In the genomic region with DNA sequence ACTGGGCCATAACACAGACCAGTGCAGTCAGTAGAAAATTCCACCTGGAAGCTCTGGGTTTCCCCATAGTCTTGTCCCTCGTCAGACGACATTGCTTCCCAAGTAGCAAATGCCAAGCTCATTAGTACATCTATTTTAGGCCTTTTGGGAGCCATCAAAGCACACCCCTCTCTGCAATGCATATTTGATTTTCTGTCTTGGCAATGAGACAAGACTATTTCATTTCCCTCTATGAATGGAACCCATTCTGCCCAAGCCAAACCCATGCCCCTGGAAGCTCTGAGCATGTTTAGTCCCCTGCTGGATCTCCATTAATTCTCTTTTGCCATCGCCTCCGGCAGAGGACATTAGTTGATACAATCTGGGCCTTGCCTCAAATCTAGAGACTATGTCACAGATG, we compare ENCODE assay signal across 19 mouse cellular contexts. TPM values are rescaled to one million over a fixed set of nuclear protein-coding genes. Genes with fewer than 3 reads are reported as not detected.
DNase-seq lines count a peak whose midpoint lies in the region; ATAC-seq and TF ChIP-seq lines count a peak whose summit lies in the region.
"Had no signal": no experiment of that assay in that cellular context is flagged by ENCODE, and none has a peak within 500 bp of the region (broad histone marks: within the 10 kb centered on the region; RNA-seq: fewer than 3 reads in every experiment).

No protein-coding gene starts in this region.

- no peaks in the 10 kb centered on the region for H3K36me3 ChIP-seq in hindbrain, embryonic 10.5 days
- no peaks in the 10 kb centered on the region for H3K36me3 ChIP-seq in hindbrain, embryonic 11.5 days (ENCODE audit: control insufficient read depth, insufficient read depth, low read length)
- no peaks in the 10 kb centered on the region for H3K36me3 ChIP-seq in neural tube, embryonic 13.5 days
- no peaks in the 10 kb centered on the region for H3K36me3 ChIP-seq in hindbrain, embryonic 16.5 days (ENCODE audit: control insufficient read depth, insufficient read depth, low read length)
- no peaks in the 10 kb centered on the region for H3K36me3 ChIP-seq in stomach, postnatal 0 days (ENCODE audit: control insufficient read depth, insufficient read depth, low read length)
- no peaks in the 10 kb centered on the region for H3K36me3 ChIP-seq in heart, adult 2 months (ENCODE audit: control insufficient read depth, insufficient read depth, low read length)

- H3K9me3 ChIP-seq in hindbrain, embryonic 10.5 days = no peaks in the 10 kb centered on the region
- H3K9me3 ChIP-seq in hindbrain, embryonic 11.5 days (ENCODE audit: control insufficient read depth, low read length) = no peaks in the 10 kb centered on the region
- H3K9me3 ChIP-seq in neural tube, embryonic 13.5 days = no peaks in the 10 kb centered on the region
- no peaks in the 10 kb centered on the region for H3K9me3 ChIP-seq in hindbrain, embryonic 16.5 days (ENCODE audit: control insufficient read depth, low read length)
- no peaks in the 10 kb centered on the region for H3K9me3 ChIP-seq in stomach, postnatal 0 days (ENCODE audit: control insufficient read depth, low read length)

- no peak for TF ChIP-seq POLR2A in heart, adult 2 months (IDR thresholded peaks at IDR 0.05; ENCODE audit: insufficient read depth, low read depth, low read length)

- H3K4me3 ChIP-seq in hindbrain, embryonic 10.5 days = no peak overlapping the region
- no peak overlapping the region for H3K4me3 ChIP-seq in hindbrain, embryonic 11.5 days (ENCODE audit: low read depth, low read length)
- H3K4me3 ChIP-seq in neural tube, embryonic 13.5 days = no peak overlapping the region
- no peak overlapping the region for H3K4me3 ChIP-seq in hindbrain, embryonic 16.5 days (ENCODE audit: low read length)
- H3K4me3 ChIP-seq in stomach, postnatal 0 days (ENCODE audit: low read depth, low read length) = no peak overlapping the region
- no peak overlapping the region for H3K4me3 ChIP-seq in heart, adult 2 months
- H3K4me3 ChIP-seq: myocyte had no signal

- H3K79me2 ChIP-seq in heart, adult 2 months (replicated peaks; ENCODE audit: control insufficient read depth, insufficient read depth, low read length) = no peaks in the 10 kb centered on the region

- ATAC-seq in hindbrain, embryonic 11.5 days (ENCODE audit: low FRiP score) = no peak
- peak; percentile 57 for ATAC-seq in neural tube, embryonic 13.5 days (ENCODE audit: low read depth)
- peak; percentile 85 for ATAC-seq in hindbrain, embryonic 16.5 days
- no peak for ATAC-seq in stomach, postnatal 0 days (ENCODE audit: low FRiP score, low TSS enrichment)
- ATAC-seq: CD4-positive, CD25-positive, alpha-beta regulatory T cell, adult 4 months; liver, postnatal 0 days; Patski had no signal

- no peak for TF ChIP-seq EP300 in stomach, postnatal 0 days (optimal IDR thresholded peaks at IDR 0.05)
- no peak for TF ChIP-seq EP300 in heart, adult 2 months (IDR thresholded peaks at IDR 0.05; ENCODE audit: insufficient read depth, low read depth, low read length)

- no peak for TF ChIP-seq CTCF in stomach, postnatal 0 days (IDR thresholded peaks at IDR 0.05; ENCODE audit: low read depth)
- no peak for TF ChIP-seq CTCF in heart, adult 2 months (IDR thresholded peaks at IDR 0.05)

- H3K4me2 ChIP-seq in hindbrain, embryonic 11.5 days (replicated peaks; ENCODE audit: low read depth, low read length) = no peak overlapping the region
- no peak overlapping the region for H3K4me2 ChIP-seq in neural tube, embryonic 13.5 days
- H3K4me2 ChIP-seq in hindbrain, embryonic 16.5 days (ENCODE audit: low read length) = no peak overlapping the region
- no peak overlapping the region for H3K4me2 ChIP-seq in stomach, postnatal 0 days (replicated peaks; ENCODE audit: low read depth)

- no peak for DNase-seq in hindbrain, embryonic 10.5 days (ENCODE audit: low spot score)
- DNase-seq in hindbrain, embryonic 11.5 days (ENCODE audit: low spot score) = no peak
- DNase-seq in neural tube, embryonic 10.5 days (ENCODE audit: extremely low spot score, low spot score) = no peak
- DNase-seq in stomach, postnatal 0 days (ENCODE audit: low spot score) = no peak
- DNase-seq in heart, adult 2 months = no peak
- DNase-seq: adrenal gland, postnatal 10 days; cerebellum, adult 11-12 months; gastrocnemius, postnatal 25 days; heart, postnatal 36 days; kidney, postnatal 14 days; liver, postnatal 0 days; retina, postnatal 1 day; thymus, postnatal 14 days had no signal

- 85% methylated on average over 4 of the region's 4 CpGs for WGBS in hindbrain, embryonic 10.5 days
- WGBS in hindbrain, embryonic 11.5 days = 90% methylated on average over 4 of the region's 4 CpGs
- WGBS in neural tube, embryonic 13.5 days = 46% methylated on average over 4 of the region's 4 CpGs
- WGBS in hindbrain, embryonic 16.5 days = 46% methylated on average over 4 of the region's 4 CpGs
- WGBS in stomach, postnatal 0 days = 53% methylated on average over 4 of the region's 4 CpGs
- 59% methylated on average over 4 of the region's 4 CpGs for WGBS in heart, adult 2 months

- intact Hi-C loops in heart, adult 2 months (cut with DNase I) = no loop called here

- no peaks in the 10 kb centered on the region for H3K27me3 ChIP-seq in hindbrain, embryonic 10.5 days (ENCODE audit: insufficient read depth, poor library complexity, severe bottlenecking)
- no peaks in the 10 kb centered on the region for H3K27me3 ChIP-seq in hindbrain, embryonic 11.5 days (ENCODE audit: control insufficient read depth, insufficient read depth, low read length)
- no peaks in the 10 kb centered on the region for H3K27me3 ChIP-seq in neural tube, embryonic 13.5 days
- no peaks in the 10 kb centered on the region for H3K27me3 ChIP-seq in hindbrain, embryonic 16.5 days (replicated peaks; ENCODE audit: control insufficient read depth, insufficient read depth, low read length)
- H3K27me3 ChIP-seq in stomach, postnatal 0 days (ENCODE audit: control insufficient read depth, insufficient read depth, low read length) = no peaks in the 10 kb centered on the region
- no peaks in the 10 kb centered on the region for H3K27me3 ChIP-seq in heart, adult 2 months (ENCODE audit: control insufficient read depth, insufficient read depth, low read length)
- H3K27me3 ChIP-seq: Patski had no signal

- no peak overlapping the region for H3K9ac ChIP-seq in hindbrain, embryonic 11.5 days (ENCODE audit: low read depth, low read length)
- H3K9ac ChIP-seq in neural tube, embryonic 13.5 days = no peak overlapping the region
- no peak overlapping the region for H3K9ac ChIP-seq in hindbrain, embryonic 16.5 days (ENCODE audit: low read depth, low read length)
- no peak overlapping the region for H3K9ac ChIP-seq in stomach, postnatal 0 days (ENCODE audit: low read length)
- H3K9ac ChIP-seq in heart, adult 2 months (ENCODE audit: low read depth, low read length) = no peak overlapping the region
- H3K9ac ChIP-seq: liver, postnatal 0 days had no signal

- H3K27ac ChIP-seq in hindbrain, embryonic 10.5 days = 0 out of 2 replicates have a peak overlapping the region, but pooled peaks have one; percentile 62
- no peak overlapping the region for H3K27ac ChIP-seq in hindbrain, embryonic 11.5 days (ENCODE audit: low read depth, low read length)
- peak overlapping the region; percentile 75 for H3K27ac ChIP-seq in neural tube, embryonic 13.5 days (replicated peaks)
- H3K27ac ChIP-seq in hindbrain, embryonic 16.5 days (ENCODE audit: low read depth, low read length) = 0 out of 2 replicates have a peak overlapping the region, but pooled peaks have one; percentile 36
- no peak overlapping the region for H3K27ac ChIP-seq in stomach, postnatal 0 days (replicated peaks)
- H3K27ac ChIP-seq in heart, adult 2 months = no peak overlapping the region

- peaks cover 7% of the 10 kb centered on the region; the same call in 1 of the 2 replicates for H3K4me1 ChIP-seq in hindbrain, embryonic 10.5 days (replicated peaks)
- no peaks in the 10 kb centered on the region for H3K4me1 ChIP-seq in hindbrain, embryonic 11.5 days (replicated peaks; ENCODE audit: control insufficient read depth, insufficient read depth, low read length)
- peaks cover 16% of the 10 kb centered on the region for H3K4me1 ChIP-seq in neural tube, embryonic 13.5 days (replicated peaks)
- no peaks in the 10 kb centered on the region for H3K4me1 ChIP-seq in hindbrain, embryonic 16.5 days (ENCODE audit: control insufficient read depth, insufficient read depth, low read depth, low read length)
- no peaks in the 10 kb centered on the region for H3K4me1 ChIP-seq in stomach, postnatal 0 days (replicated peaks; ENCODE audit: control insufficient read depth, insufficient read depth)
- H3K4me1 ChIP-seq in heart, adult 2 months (ENCODE audit: control insufficient read depth, insufficient read depth, low read length) = no peaks in the 10 kb centered on the region

RNA-seq across cellular contexts. Expression of gene Fbp2, which starts 8.6 kb away (rescaled TPM):
- polyA plus RNA-seq in hindbrain, embryonic 10.5 days (2016; fragmentation: Nextera tagmentation; extraction: Ambion mirVana) = 0.20 TPM in 1 of 2 replicates, not detected in the other
- polyA plus RNA-seq in hindbrain, embryonic 11.5 days (2014; fragmentation: Nextera tagmentation; extraction: Ambion mirVana) = 0.14 TPM in 1 of 2 replicates, not detected in the other
- 0.33 and 0.51 TPM in 2 replicates for polyA plus RNA-seq in neural tube, embryonic 13.5 days (2015; fragmentation: Nextera tagmentation; extraction: Ambion mirVana)
- polyA plus RNA-seq in hindbrain, embryonic 16.5 days (2015; fragmentation: Nextera tagmentation; extraction: Ambion mirVana) = 0.89 and 0.95 TPM in 2 replicates
- polyA plus RNA-seq in stomach, postnatal 0 days (2015; fragmentation: Nextera tagmentation; extraction: Ambion mirVana) = 143 and 146 TPM in 2 replicates
- total RNA-seq in heart, adult 2 months (2021) = 10 to 100 TPM; 23.7 to 29.4 TPM
- polyA plus RNA-seq in heart, adult 2 months (2012; rRNA removed) = 15.1 and 29.4 TPM in 2 replicates
- total RNA-seq: left cerebral cortex, adult 18-20 months had no signal
- polyA plus RNA-seq: CD4-positive, CD25-positive, alpha-beta regulatory T cell, adult 4 months had no signal

RNA-seq across cellular contexts. Expression of gene Fbp1, which starts 21.3 kb away (rescaled TPM):
- 0.12 TPM in 1 of 2 replicates, not detected in the other for polyA plus RNA-seq in hindbrain, embryonic 10.5 days (2016; fragmentation: Nextera tagmentation; extraction: Ambion mirVana)
- not detected in 2 replicates for polyA plus RNA-seq in hindbrain, embryonic 11.5 days (2014; fragmentation: Nextera tagmentation; extraction: Ambion mirVana)
- polyA plus RNA-seq in neural tube, embryonic 13.5 days (2015; fragmentation: Nextera tagmentation; extraction: Ambion mirVana) = 2.3 and 2.9 TPM in 2 replicates
- polyA plus RNA-seq in hindbrain, embryonic 16.5 days (2015; fragmentation: Nextera tagmentation; extraction: Ambion mirVana) = 0.55 and 0.68 TPM in 2 replicates
- 3.8 and 5.8 TPM in 2 replicates for polyA plus RNA-seq in stomach, postnatal 0 days (2015; fragmentation: Nextera tagmentation; extraction: Ambion mirVana)
- total RNA-seq in heart, adult 2 months (2021) = not detected
- polyA plus RNA-seq in heart, adult 2 months (2012; rRNA removed) = 0.51 and 0.94 TPM in 2 replicates
- total RNA-seq: gastrocnemius, postnatal 25 days; heart, postnatal 36 days had no signal
- polyA plus RNA-seq: CD4-positive, CD25-positive, alpha-beta regulatory T cell, adult 4 months; myocyte; Patski had no signal

Comparison
In these comparisons a context has a peak if more than half of its experiments do, and no peak if none do; other contexts are left out.
1. H3K27ac ChIP-seq: peak in hindbrain, embryonic 10.5 days (single experiment), neural tube, embryonic 13.5 days (single experiment) and hindbrain, embryonic 16.5 days (single experiment); none in hindbrain, embryonic 11.5 days (single experiment), stomach, postnatal 0 days (single experiment) and heart, adult 2 months (single experiment).
2. ATAC-seq: peak in neural tube, embryonic 13.5 days (single experiment) and hindbrain, embryonic 16.5 days (single experiment); none in hindbrain, embryonic 11.5 days (single experiment) and stomach, postnatal 0 days (single experiment).